Mouse (Mus musculus): Measurements from ENCODE around the gene St13. TPM values are rescaled to one million over a fixed set of nuclear protein-coding genes. Genes with fewer than 3 reads are reported as not detected.

Gene St13
- polyA plus RNA-seq, 1 experiment, result 228 TPM

- Histone ChIP-seq H3K27me3 (ENCODE audit: control insufficient read depth, insufficient read depth, insufficient read length) (no peaks in the 10 kb centered on the region), H3ac (ENCODE audit: control insufficient read depth, insufficient read length) (no peak overlapping the region), H3K4me2 (ENCODE audit: low read depth) (no peak overlapping the region), H3K36me3 (ENCODE audit: control insufficient read depth, insufficient read depth) (peaks cover 73% of the 10 kb centered on the region), H3K79me2 (ENCODE audit: control insufficient read depth, insufficient read depth) (no peaks in the 10 kb centered on the region), H3K4me3 (no peak overlapping the region)
- TF ChIP-seq REST (IDR thresholded peaks at IDR 0.05; ENCODE audit: insufficient read depth, insufficient read length) (no peak), TCF3 (IDR thresholded peaks at IDR 0.05; ENCODE audit: insufficient read length, low read depth) (no peak), POLR2A (IDR thresholded peaks at IDR 0.05; ENCODE audit: insufficient read length, low read depth) (no peak), MYOD1 (IDR thresholded peaks at IDR 0.05; ENCODE audit: control insufficient read depth in 1 of 3, insufficient read length in 2 of 3, low read depth in 2 of 3) (no peak), MYOG (IDR thresholded peaks at IDR 0.05; ENCODE audit: control insufficient read depth in 1 of 3, insufficient read depth in 1 of 3, insufficient read length in 2 of 3, low read depth in 2 of 3) (no peak)
Measured at GRCm38 (mm10) chr15:81332517-81332916, 67.4 kb downstream of the St13 start.

DNA sequence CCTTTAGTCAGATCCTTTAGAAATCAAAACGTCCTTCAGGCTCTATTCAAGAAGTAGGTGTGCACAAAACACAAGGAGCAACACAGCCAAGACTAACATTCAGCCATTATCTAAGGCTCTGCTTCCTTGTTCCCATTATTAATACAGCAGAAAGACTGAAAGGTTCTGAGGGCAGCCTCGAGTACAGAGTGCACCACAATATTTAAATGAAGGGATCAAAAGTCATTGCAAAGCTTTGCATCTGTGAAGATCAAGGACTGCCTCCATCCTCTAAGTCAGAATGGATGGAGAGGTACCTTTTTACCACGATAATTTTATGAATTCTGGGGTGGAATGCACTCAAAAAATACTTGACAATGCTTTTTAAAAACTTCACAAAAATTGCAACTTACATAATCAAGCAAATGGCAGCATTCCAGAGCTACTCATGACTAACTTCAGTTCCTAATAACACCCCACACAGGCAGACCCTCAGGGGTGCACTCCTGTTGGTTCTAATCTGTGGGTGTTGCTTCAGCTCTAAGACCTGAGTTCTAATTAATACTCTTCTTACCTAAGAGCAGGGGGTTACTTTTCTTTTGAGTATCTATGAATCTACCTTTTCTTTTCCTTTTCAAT lies 69.0 kb downstream of the St13 start:
- TF ChIP-seq SRF (IDR thresholded peaks at IDR 0.05; ENCODE audit: control insufficient read depth, insufficient read length, low read depth), result no peak
- no peak for TF ChIP-seq E2F4 (IDR thresholded peaks at IDR 0.05; ENCODE audit: insufficient read depth)
- TF ChIP-seq MYOG (IDR thresholded peaks at IDR 0.05; ENCODE audit: control insufficient read depth in 1 of 3, insufficient read depth in 1 of 3, insufficient read length in 2 of 3, low read depth in 2 of 3), result no peak
- no peak for TF ChIP-seq USF1 (IDR thresholded peaks at IDR 0.05; ENCODE audit: low read depth)
- no peak for TF ChIP-seq POLR2AphosphoS2 (IDR thresholded peaks at IDR 0.05; ENCODE audit: insufficient read length, low read depth)
- TF ChIP-seq REST (IDR thresholded peaks at IDR 0.05; ENCODE audit: insufficient read depth, insufficient read length), result no peak
- no peak for TF ChIP-seq POLR2A (IDR thresholded peaks at IDR 0.05; ENCODE audit: insufficient read length, low read depth)
- no peak for TF ChIP-seq TCF12 (IDR thresholded peaks at IDR 0.05; ENCODE audit: insufficient read depth, poor library complexity, severe bottlenecking)
- Histone ChIP-seq H3K4me3 (no peak overlapping the region), H3K79me2 (ENCODE audit: control insufficient read depth, insufficient read depth) (no peaks in the 10 kb centered on the region), H3K36me3 (ENCODE audit: control insufficient read depth, insufficient read depth) (peaks cover 75% of the 10 kb centered on the region), H3ac (ENCODE audit: control insufficient read depth, insufficient read length) (no peak overlapping the region), H3K27me3 (ENCODE audit: control insufficient read depth, insufficient read depth, insufficient read length) (no peaks in the 10 kb centered on the region), H3K4me2 (ENCODE audit: low read depth) (no peak overlapping the region)

DNA sequence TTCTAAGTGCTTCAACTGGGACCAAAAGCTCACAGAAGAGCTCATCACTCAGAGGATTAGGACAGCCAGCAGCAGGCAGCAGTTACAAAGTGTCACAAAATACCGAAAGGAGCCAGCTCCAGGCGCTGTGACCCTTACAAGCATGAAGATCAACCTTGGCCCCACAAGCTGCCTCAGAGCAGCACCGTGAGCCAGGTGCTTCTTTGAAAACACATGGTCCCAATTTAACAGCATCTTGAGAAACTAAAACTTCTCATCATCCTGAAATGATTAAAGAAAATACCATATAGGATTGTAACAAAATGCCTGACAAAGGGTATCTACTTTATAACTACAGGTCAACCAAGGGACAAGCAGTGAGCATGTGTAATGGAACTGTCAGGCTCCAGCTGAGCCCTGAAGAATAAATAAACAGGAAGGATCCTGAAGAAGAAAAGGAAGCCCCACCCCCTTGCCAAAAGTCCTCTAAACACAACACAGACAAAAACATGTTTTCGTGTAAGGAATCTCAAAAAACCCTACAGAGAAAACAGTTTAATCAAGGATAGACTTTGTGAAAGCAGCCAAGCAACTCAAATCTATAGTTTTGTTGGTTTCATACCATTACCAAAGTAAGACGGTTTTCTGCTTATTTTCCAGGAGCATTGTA lies 70.0 kb downstream of the St13 start:
- Histone ChIP-seq H3K79me2 (ENCODE audit: control insufficient read depth, insufficient read depth) (no peaks in the 10 kb centered on the region), H3K27me3 (ENCODE audit: control insufficient read depth, insufficient read depth, insufficient read length) (no peaks in the 10 kb centered on the region), H3K4me3 (no peak overlapping the region), H3K4me2 (ENCODE audit: low read depth) (no peak overlapping the region), H3ac (ENCODE audit: control insufficient read depth, insufficient read length) (no peak overlapping the region), H3K36me3 (ENCODE audit: control insufficient read depth, insufficient read depth) (peaks cover 74% of the 10 kb centered on the region)
- TF ChIP-seq USF1 (IDR thresholded peaks at IDR 0.05; ENCODE audit: low read depth), result no peak
- TF ChIP-seq E2F4 (IDR thresholded peaks at IDR 0.05; ENCODE audit: insufficient read depth), result no peak
- no peak for TF ChIP-seq POLR2A (IDR thresholded peaks at IDR 0.05; ENCODE audit: insufficient read length, low read depth)
- no peak for TF ChIP-seq POLR2AphosphoS2 (IDR thresholded peaks at IDR 0.05; ENCODE audit: insufficient read length, low read depth)
- TF ChIP-seq MYOD1 (IDR thresholded peaks at IDR 0.05; ENCODE audit: control insufficient read depth in 1 of 3, insufficient read length in 2 of 3, low read depth in 2 of 3), result no peak
- TF ChIP-seq MAX (IDR thresholded peaks at IDR 0.05; ENCODE audit: low read depth), result no peak
- no peak for TF ChIP-seq TCF12 (IDR thresholded peaks at IDR 0.05; ENCODE audit: insufficient read depth, poor library complexity, severe bottlenecking)
- no peak for TF ChIP-seq TCF3 (IDR thresholded peaks at IDR 0.05; ENCODE audit: insufficient read length, low read depth)
- no peak for TF ChIP-seq MYOG (IDR thresholded peaks at IDR 0.05; ENCODE audit: control insufficient read depth in 1 of 3, insufficient read depth in 1 of 3, insufficient read length in 2 of 3, low read depth in 2 of 3)
- TF ChIP-seq SRF (IDR thresholded peaks at IDR 0.05; ENCODE audit: control insufficient read depth, insufficient read length, low read depth), result no peak
- no peak for TF ChIP-seq CEBPB (IDR thresholded peaks at IDR 0.05; ENCODE audit: insufficient read depth, poor library complexity, severe bottlenecking)
- TF ChIP-seq REST (IDR thresholded peaks at IDR 0.05; ENCODE audit: insufficient read depth, insufficient read length), result no peak

- TF ChIP-seq MYOD1 (IDR thresholded peaks at IDR 0.05; ENCODE audit: control insufficient read depth in 1 of 3, insufficient read length in 2 of 3, low read depth in 2 of 3), result no peak
- TF ChIP-seq E2F4 (IDR thresholded peaks at IDR 0.05; ENCODE audit: insufficient read depth), result no peak
- no peak for TF ChIP-seq MYOG (IDR thresholded peaks at IDR 0.05; ENCODE audit: control insufficient read depth in 1 of 3, insufficient read depth in 1 of 3, insufficient read length in 2 of 3, low read depth in 2 of 3)
- no peak for TF ChIP-seq POLR2AphosphoS2 (IDR thresholded peaks at IDR 0.05; ENCODE audit: insufficient read length, low read depth)
- no peak for TF ChIP-seq POLR2A (IDR thresholded peaks at IDR 0.05; ENCODE audit: insufficient read length, low read depth)
- no peak for TF ChIP-seq USF1 (IDR thresholded peaks at IDR 0.05; ENCODE audit: low read depth)
- no peak for TF ChIP-seq TCF12 (IDR thresholded peaks at IDR 0.05; ENCODE audit: insufficient read depth, poor library complexity, severe bottlenecking)
- no peak for TF ChIP-seq REST (IDR thresholded peaks at IDR 0.05; ENCODE audit: insufficient read depth, insufficient read length)
- no peak for TF ChIP-seq TCF3 (IDR thresholded peaks at IDR 0.05; ENCODE audit: insufficient read length, low read depth)
- no peak for TF ChIP-seq CEBPB (IDR thresholded peaks at IDR 0.05; ENCODE audit: insufficient read depth, poor library complexity, severe bottlenecking)
- no peak for TF ChIP-seq SRF (IDR thresholded peaks at IDR 0.05; ENCODE audit: control insufficient read depth, insufficient read length, low read depth)
- no peak for TF ChIP-seq MAX (IDR thresholded peaks at IDR 0.05; ENCODE audit: low read depth)
- Histone ChIP-seq H3K79me2 (ENCODE audit: control insufficient read depth, insufficient read depth) (no peaks in the 10 kb centered on the region), H3K4me2 (ENCODE audit: low read depth) (no peak overlapping the region), H3K36me3 (ENCODE audit: control insufficient read depth, insufficient read depth) (peaks cover 74% of the 10 kb centered on the region), H3ac (ENCODE audit: control insufficient read depth, insufficient read length) (no peak overlapping the region), H3K27me3 (ENCODE audit: control insufficient read depth, insufficient read depth, insufficient read length) (no peaks in the 10 kb centered on the region), H3K4me3 (no peak overlapping the region)
Measured at GRCm38 (mm10) chr15:81327501-81327900, 72.4 kb downstream of the St13 start.
